Mouse (Mus musculus): ENCODE data around the gene Tyw1. TPM values are rescaled to one million over a fixed set of nuclear protein-coding genes. Genes with fewer than 3 reads are reported as not detected.

Gene Tyw1
- polyA plus RNA-seq, 1 experiment: 0.36 TPM

GRCm38 (mm10) chr5:130384222-130384912 is 128.9 kb downstream of the Tyw1 start, which contains the start of gene A330070K13Rik:
A330070K13Rik (minus strand) TSS chr5:130384631.
- Histone ChIP-seq H3K36me3 (ENCODE audit: control insufficient read depth) (no peaks in the 10 kb centered on the region), H3K9me3 (ENCODE audit: control insufficient read depth, low read length) (peaks cover 3% of the 10 kb centered on the region), H3K4me1 (ENCODE audit: control insufficient read depth) (no peaks in the 10 kb centered on the region), H3K27me3 (ENCODE audit: control insufficient read depth) (no peaks in the 10 kb centered on the region), H3K4me3 (replicated peaks) (no peak within 1 kb of the TSS)
- TF ChIP-seq TAL1 (IDR thresholded peaks at IDR 0.05; ENCODE audit: low read length) (no peak), GATA1 (IDR thresholded peaks at IDR 0.05; ENCODE audit: low read length) (no peak)

DNA sequence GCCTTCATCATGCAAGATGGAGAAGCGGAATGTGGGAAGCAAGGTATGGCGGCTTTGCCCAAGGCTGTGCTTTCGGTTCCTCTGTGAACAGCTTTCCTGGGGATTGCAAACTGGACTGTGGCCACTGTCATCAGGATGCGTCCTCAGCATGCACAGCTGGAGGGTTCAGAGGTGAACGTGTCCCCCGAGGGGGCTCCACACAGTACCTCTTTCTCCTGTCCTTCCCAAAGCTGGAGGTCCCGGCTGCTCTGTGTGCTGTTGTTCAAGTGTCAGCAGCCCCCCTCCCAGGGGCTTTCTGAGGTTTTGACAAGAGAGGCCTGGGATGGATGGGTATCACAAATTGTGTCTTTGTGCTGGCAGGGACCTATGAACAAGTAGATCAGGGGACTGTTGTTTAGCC is 131.0 kb downstream of the Tyw1 start:
- peaks cover 6% of the 10 kb centered on the region; the same call in 1 of the 2 replicates for H3K9me3 ChIP-seq (ENCODE audit: control insufficient read depth, low read length)
- no peaks in the 10 kb centered on the region for H3K27me3 ChIP-seq (ENCODE audit: control insufficient read depth)
- no peak for TF ChIP-seq GATA1 (IDR thresholded peaks at IDR 0.05; ENCODE audit: low read length)
- TF ChIP-seq TAL1 (IDR thresholded peaks at IDR 0.05; ENCODE audit: low read length): no peak
- no peaks in the 10 kb centered on the region for H3K4me1 ChIP-seq (ENCODE audit: control insufficient read depth)
- no peaks in the 10 kb centered on the region for H3K36me3 ChIP-seq (ENCODE audit: control insufficient read depth)
- no peak overlapping the region for H3K4me3 ChIP-seq (replicated peaks)

Other genes starting within 250 kb of the Tyw1 start
- gene Asl, start 226.4 kb upstream of the Tyw1 start, polyA plus RNA-seq (2012): 1.0 and 2.1 TPM in 2 replicates
- 1.1 and 2.1 TPM in 2 replicates for gene Crcp, start 226.3 kb upstream of the Tyw1 start, polyA plus RNA-seq (2012)
- 2.3 and 3.4 TPM in 2 replicates for gene Tpst1, start 182.3 kb upstream of the Tyw1 start, polyA plus RNA-seq (2012)
- 1.4 and 2.1 TPM in 2 replicates for gene Kctd7, start 110.8 kb upstream of the Tyw1 start, polyA plus RNA-seq (2012)
- gene Rabgef1, start 83.8 kb upstream of the Tyw1 start, polyA plus RNA-seq (2012): 4.2 and 4.7 TPM in 2 replicates
- 6.8 and 7.8 TPM in 2 replicates for gene Tmem248, start 38.5 kb upstream of the Tyw1 start, polyA plus RNA-seq (2012)
- gene Sbds, start 89 bp upstream of the Tyw1 start, polyA plus RNA-seq (2012): 3.2 and 4.0 TPM in 2 replicates
- gene Caln1, start 113.8 kb downstream of the Tyw1 start, polyA plus RNA-seq (2012): 0.01 TPM in 1 of 2 replicates, not detected in the other
- not detected in 2 replicates for gene A330070K13Rik, start 129.0 kb downstream of the Tyw1 start, polyA plus RNA-seq (2012)

Data from erythroblast, embryonic 14.5 days (primary cell).